In genomic region chr17:26380986-26381446, GRCm38 (mm10) we compare ENCODE assay signal across 9 mouse cellular contexts. TPM values are rescaled to one million over a fixed set of nuclear protein-coding genes. Genes with fewer than 3 reads are reported as not detected.
DNase-seq lines count a peak whose midpoint lies in the region; ATAC-seq and TF ChIP-seq lines count a peak whose summit lies in the region.
"Had no signal": no experiment of that assay in that cellular context is flagged by ENCODE, and none has a peak within 500 bp of the region (broad histone marks: within the 10 kb centered on the region; RNA-seq: fewer than 3 reads in every experiment).

No protein-coding gene starts in this region.

- no peak overlapping the region for H3K9ac ChIP-seq in lung, embryonic 14.5 days
- H3K9ac ChIP-seq in embryonic facial prominence, embryonic 15.5 days = no peak overlapping the region
- H3K9ac ChIP-seq in kidney, postnatal 0 days (ENCODE audit: low read depth, low read length) = peak overlapping the region; percentile 42; the same call in 1 of the 2 replicates
- H3K9ac ChIP-seq: liver, embryonic 13.5 days had no signal

- no peak overlapping the region for H3K4me3 ChIP-seq in lung, embryonic 14.5 days (ENCODE audit: low read depth, low read length)
- no peak overlapping the region for H3K4me3 ChIP-seq in embryonic facial prominence, embryonic 15.5 days (replicated peaks)
- no peak overlapping the region for H3K4me3 ChIP-seq in kidney, postnatal 0 days (replicated peaks; ENCODE audit: low read depth, low read length)
- H3K4me3 ChIP-seq: liver, embryonic 13.5 days had no signal

- H3K27me3 ChIP-seq in lung, embryonic 14.5 days (ENCODE audit: insufficient read depth, low read length) = no peaks in the 10 kb centered on the region
- no peaks in the 10 kb centered on the region for H3K27me3 ChIP-seq in embryonic facial prominence, embryonic 15.5 days
- H3K27me3 ChIP-seq in kidney, postnatal 0 days (ENCODE audit: insufficient read depth, low read length) = no peaks in the 10 kb centered on the region

- H3K4me2 ChIP-seq in lung, embryonic 14.5 days = peak overlapping the region; percentile 50
- H3K4me2 ChIP-seq in embryonic facial prominence, embryonic 15.5 days (replicated peaks) = 0 out of 2 replicates have a peak overlapping the region, but pooled peaks have one; percentile 27
- H3K4me2 ChIP-seq in kidney, postnatal 0 days (ENCODE audit: low read length) = peak overlapping the region; percentile 23; the same call in 1 of the 2 replicates
- H3K4me2 ChIP-seq: liver, embryonic 13.5 days had no signal

- H3K36me3 ChIP-seq in lung, embryonic 14.5 days (ENCODE audit: insufficient read depth) = no peaks in the 10 kb centered on the region
- H3K36me3 ChIP-seq in embryonic facial prominence, embryonic 15.5 days = no peaks in the 10 kb centered on the region
- no peaks in the 10 kb centered on the region for H3K36me3 ChIP-seq in kidney, postnatal 0 days (ENCODE audit: insufficient read depth, low read length)
- H3K36me3 ChIP-seq: liver, embryonic 13.5 days had no signal

- ATAC-seq in lung, embryonic 14.5 days (ENCODE audit: insufficient read depth) = peak; percentile 75
- peak; percentile 69 for ATAC-seq in embryonic facial prominence, embryonic 15.5 days (ENCODE audit: insufficient number of reproducible peaks, low FRiP score, low TSS enrichment, low read depth)
- peak; percentile 27; the same call in 1 of the 2 replicates for ATAC-seq in kidney, postnatal 0 days (replicated peaks; ENCODE audit: low FRiP score, low read depth)

- DNase-seq in lung, embryonic 14.5 days = peak; percentile 84
- DNase-seq in lung, postnatal 36 days = no peak
- no peak for DNase-seq in kidney, postnatal 0 days (ENCODE audit: low spot score)
- peak; percentile 56 for DNase-seq in mesoderm, embryonic 11.5 days (ENCODE audit: low read depth, low spot score)
- DNase-seq in urinary bladder, postnatal 36 days (ENCODE audit: low spot score in 2 of 2) = no peak
- no peak for DNase-seq in cerebellum, adult 9-10 months
- DNase-seq in cerebellum, adult 18-20 months = no peak
- DNase-seq: liver, embryonic 13.5 days had no signal

- H3K4me1 ChIP-seq in lung, embryonic 14.5 days (ENCODE audit: insufficient read depth) = peaks cover 22% of the 10 kb centered on the region
- H3K4me1 ChIP-seq in embryonic facial prominence, embryonic 15.5 days = peaks cover 32% of the 10 kb centered on the region
- peaks cover 23% of the 10 kb centered on the region for H3K4me1 ChIP-seq in kidney, postnatal 0 days (replicated peaks; ENCODE audit: insufficient read depth, low read length)

- TF ChIP-seq CTCF in lung, embryonic 14.5 days (IDR thresholded peaks at IDR 0.05; ENCODE audit: low read depth) = no peak
- no peak for TF ChIP-seq CTCF in kidney, postnatal 0 days (IDR thresholded peaks at IDR 0.05; ENCODE audit: low read depth)

- H3K27ac ChIP-seq in lung, embryonic 14.5 days (ENCODE audit: low read depth) = peak overlapping the region; percentile 70
- H3K27ac ChIP-seq in embryonic facial prominence, embryonic 15.5 days (replicated peaks) = peak overlapping the region; percentile 65
- H3K27ac ChIP-seq in kidney, postnatal 0 days = peak overlapping the region; percentile 63; the same call in 1 of the 2 replicates
- H3K27ac ChIP-seq: liver, embryonic 13.5 days had no signal

- WGBS in lung, embryonic 14.5 days = 29% methylated on average over 4 of the region's 4 CpGs
- WGBS in embryonic facial prominence, embryonic 15.5 days = 33% methylated on average over 4 of the region's 4 CpGs
- 33% methylated on average over 4 of the region's 4 CpGs for WGBS in kidney, postnatal 0 days

- H3K9me3 ChIP-seq in lung, embryonic 14.5 days (ENCODE audit: low read depth, low read length) = no peaks in the 10 kb centered on the region
- no peaks in the 10 kb centered on the region for H3K9me3 ChIP-seq in embryonic facial prominence, embryonic 15.5 days (replicated peaks)
- no peaks in the 10 kb centered on the region for H3K9me3 ChIP-seq in kidney, postnatal 0 days (replicated peaks; ENCODE audit: low read length)
- H3K9me3 ChIP-seq: liver, embryonic 13.5 days had no signal

RNA-seq across cellular contexts. Expression of gene Neurl1b, which starts 33.6 kb away (rescaled TPM):
- polyA plus RNA-seq in lung, embryonic 14.5 days (2014; fragmentation: Nextera tagmentation; extraction: Ambion mirVana) = 1.9 and 2.1 TPM in 2 replicates
- 1.2 and 1.3 TPM in 2 replicates for polyA plus RNA-seq in embryonic facial prominence, embryonic 15.5 days (2015; fragmentation: Nextera tagmentation; extraction: Ambion mirVana)
- polyA plus RNA-seq in kidney, postnatal 0 days (2015; fragmentation: Nextera tagmentation; extraction: Ambion mirVana) = 1.6 and 2.1 TPM in 2 replicates

Comparison
In these comparisons a context has a peak if more than half of its experiments do, and no peak if none do; other contexts are left out.
1. DNase-seq: peak in lung, embryonic 14.5 days (single experiment) and mesoderm, embryonic 11.5 days (single experiment); none in lung, postnatal 36 days (single experiment), kidney, postnatal 0 days (single experiment), urinary bladder, postnatal 36 days (0 of 2), cerebellum, adult 9-10 months (single experiment) and cerebellum, adult 18-20 months (0 of 2).
2. Peak in every context shown above with its lines, with median percentiles within 50 percentile points of each other: ATAC-seq, H3K27ac ChIP-seq and H3K4me2 ChIP-seq.